Mouse (Mus musculus): ENCODE results near the gene Gm10112.

Gene Gm10112
- long read RNA-seq, experiment 1 = 0 reads
- long read RNA-seq, experiment 2 = 0 reads

DNA sequence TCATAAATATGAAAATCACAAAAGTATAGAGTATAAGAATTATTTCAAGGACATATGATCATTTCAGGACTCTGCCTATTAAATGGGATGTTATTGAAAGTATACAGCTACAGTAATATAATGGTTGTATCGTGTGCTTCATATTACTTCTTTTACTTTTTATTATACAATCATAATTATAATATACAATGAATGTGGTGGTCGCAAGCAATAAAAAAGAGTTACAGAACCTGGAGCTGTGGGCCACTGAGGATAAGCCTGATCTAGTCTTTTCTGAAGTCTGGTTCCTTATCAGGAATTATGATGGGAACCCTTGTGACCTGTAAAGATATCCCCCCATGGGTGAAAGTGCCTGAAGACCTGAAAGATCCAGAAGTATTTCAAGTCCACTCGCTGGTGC is at the start of gene Gm10112:
TSS of gene Gm10112 (plus strand) at position 301 of the 400 bp plus-strand sequence.
- intact Hi-C loops (cut with DNase I) = no loop called here

DNA sequence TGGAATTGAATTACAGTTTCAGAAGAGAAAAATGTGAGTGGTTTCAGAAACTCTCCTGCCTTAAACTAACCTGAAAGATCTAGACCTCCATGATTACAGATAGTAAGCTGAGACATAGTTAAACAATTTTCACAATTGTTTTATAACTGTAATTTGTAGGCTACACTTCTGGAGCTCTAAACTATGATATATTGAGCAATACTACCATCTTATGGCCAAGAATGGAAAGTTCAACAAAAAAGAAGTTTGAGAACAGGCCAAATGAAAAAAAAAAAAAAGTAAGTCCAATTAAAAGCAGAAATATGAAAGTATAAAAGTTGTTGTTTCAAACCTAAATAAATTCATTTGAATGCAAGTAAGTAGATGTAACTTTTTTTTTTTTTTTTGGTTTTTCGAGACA is 21.4 kb downstream of the Gm10112 start:
- intact Hi-C loops (cut with DNase I) = no loop called here

DNA sequence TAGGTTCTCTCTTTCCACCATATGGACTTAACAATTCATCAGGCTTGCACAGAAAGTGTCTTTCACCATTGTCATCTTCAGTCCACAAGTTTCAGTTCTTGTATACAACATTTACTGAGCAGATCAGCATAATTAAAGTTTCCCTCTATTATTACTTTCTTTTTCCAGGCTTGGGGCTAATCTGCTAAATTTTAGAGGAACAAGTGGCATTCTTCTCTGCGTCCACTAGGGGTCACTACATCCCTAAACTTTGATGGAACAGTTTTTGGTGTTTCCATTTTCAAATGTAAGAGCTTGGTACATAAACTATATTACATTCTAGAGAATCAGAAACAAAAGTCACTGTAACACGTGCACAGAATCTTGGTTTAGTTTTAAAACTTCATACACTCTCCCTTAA is 28.2 kb downstream of the Gm10112 start:
- intact Hi-C loops (cut with DNase I) = no loop called here

DNA sequence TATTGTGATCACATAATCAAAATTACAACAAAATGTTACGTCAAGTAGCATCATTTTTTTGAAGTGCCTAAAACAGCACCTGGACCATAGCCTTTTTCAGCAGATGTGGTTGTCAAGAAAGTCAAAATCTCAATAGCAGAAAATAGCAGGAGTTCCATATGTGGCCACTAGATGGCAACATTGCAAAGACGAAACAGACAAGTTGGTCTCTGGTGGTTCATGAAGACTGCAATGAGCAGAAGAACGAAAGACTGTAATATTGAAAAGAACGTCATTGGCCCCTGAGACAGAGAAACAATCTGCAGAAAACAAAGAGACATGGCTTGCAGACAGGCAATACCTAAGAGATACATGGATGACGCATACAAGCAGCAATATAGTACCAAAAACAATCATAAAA is 42.1 kb downstream of the Gm10112 start:
- intact Hi-C loops (cut with DNase I) = no loop called here

Data from adrenal gland (tissue).